Comparison of ENCODE assay signal across 8 mouse cellular contexts in genomic region chr8:86535791-86536662, GRCm38 (mm10). TPM values are rescaled to one million over a fixed set of nuclear protein-coding genes. Genes with fewer than 3 reads are reported as not detected.
A peak's percentile ranks its signal among the peaks of the same experiment; 100 is the strongest.
DNase-seq lines count a peak whose midpoint lies in the region; ATAC-seq and TF ChIP-seq lines count a peak whose summit lies in the region.

No protein-coding gene starts in this region.

- no peaks in the 10 kb centered on the region for H3K36me3 ChIP-seq in forebrain, embryonic 16.5 days (ENCODE audit: control insufficient read depth, insufficient read depth)
- no peaks in the 10 kb centered on the region for H3K36me3 ChIP-seq in liver, postnatal 0 days (replicated peaks; ENCODE audit: insufficient read depth, low read length)

- H3K9ac ChIP-seq in forebrain, embryonic 16.5 days (replicated peaks; ENCODE audit: low read depth, low read length) = peak overlapping the region; percentile 26; the same call in 1 of the 2 replicates
- H3K9ac ChIP-seq in liver, postnatal 0 days (replicated peaks) = no peak overlapping the region

- TF ChIP-seq CTCF in liver, postnatal 0 days (IDR thresholded peaks at IDR 0.05; ENCODE audit: low read depth) = peak; percentile 66
- peak; percentile 50 for TF ChIP-seq CTCF in olfactory bulb, adult 2 months (IDR thresholded peaks at IDR 0.05; ENCODE audit: insufficient read depth, low read depth, low read length)

- WGBS in forebrain, embryonic 16.5 days = 54% methylated on average over 11 of the region's 11 CpGs
- WGBS in liver, postnatal 0 days (ENCODE audit: insufficient replicate concordance) = 38% methylated on average over 11 of the region's 11 CpGs
- 49% methylated on average over 11 of the region's 11 CpGs for WGBS in olfactory bulb, adult 2 months

- H3K27me3 ChIP-seq in forebrain, embryonic 16.5 days (replicated peaks; ENCODE audit: control insufficient read depth, insufficient read depth, low read length) = no peaks in the 10 kb centered on the region
- no peaks in the 10 kb centered on the region for H3K27me3 ChIP-seq in liver, postnatal 0 days (ENCODE audit: insufficient read depth, low read length)

- H3K9me3 ChIP-seq in forebrain, embryonic 16.5 days (ENCODE audit: control insufficient read depth, low read length) = no peaks in the 10 kb centered on the region
- no peaks in the 10 kb centered on the region for H3K9me3 ChIP-seq in liver, postnatal 0 days (ENCODE audit: low read length)

- ATAC-seq in forebrain, embryonic 16.5 days = peak; percentile 71
- ATAC-seq in liver, postnatal 0 days = no peak

- TF ChIP-seq POLR2A in olfactory bulb, adult 2 months (IDR thresholded peaks at IDR 0.05; ENCODE audit: insufficient read depth, low read depth, low read length) = no peak

- intact Hi-C loops in heart, postnatal 14 days (cut with DNase I) = loop anchor here (2.0 to 10.0 kb wide), 3 partner anchors 46 to 931 kb away; partner anchors contain the start of genes Abcc12 and Neto2

- H3K4me3 ChIP-seq in forebrain, embryonic 16.5 days (replicated peaks; ENCODE audit: low read length) = no peak overlapping the region
- H3K4me3 ChIP-seq in liver, postnatal 0 days (ENCODE audit: low read depth, low read length) = no peak overlapping the region
- no peak overlapping the region for H3K4me3 ChIP-seq in olfactory bulb, adult 2 months (ENCODE audit: insufficient read depth, low read depth, low read length)

- peak overlapping the region; percentile 34; the same call in 1 of the 2 replicates for H3K4me2 ChIP-seq in forebrain, embryonic 16.5 days (ENCODE audit: low read length)
- no peak overlapping the region for H3K4me2 ChIP-seq in liver, postnatal 0 days (ENCODE audit: low read depth, low read length)

- no peak for TF ChIP-seq EP300 in liver, postnatal 0 days (IDR thresholded peaks at IDR 0.05; ENCODE audit: low read depth)

- no peak overlapping the region for H3K27ac ChIP-seq in forebrain, embryonic 16.5 days (ENCODE audit: low read length)
- no peak overlapping the region for H3K27ac ChIP-seq in liver, postnatal 0 days (ENCODE audit: low read depth)
- H3K27ac ChIP-seq in olfactory bulb, adult 2 months (ENCODE audit: insufficient read depth, low read depth, low read length) = no peak overlapping the region

- peaks cover 4% of the 10 kb centered on the region for H3K4me1 ChIP-seq in forebrain, embryonic 16.5 days (replicated peaks; ENCODE audit: control insufficient read depth, insufficient read depth, low read length)
- H3K4me1 ChIP-seq in liver, postnatal 0 days (ENCODE audit: insufficient read depth) = peaks cover 7% of the 10 kb centered on the region; the same call in 1 of the 2 replicates
- peaks cover 10% of the 10 kb centered on the region for H3K4me1 ChIP-seq in olfactory bulb, adult 2 months (ENCODE audit: control insufficient read depth, insufficient read depth, low read length)

- peak; percentile 74 for DNase-seq in ES-CJ7 (ENCODE audit: low read depth, low spot score)
- peak; percentile 88 for DNase-seq in cerebellum, adult 11-12 months
- DNase-seq in heart, postnatal 14 days = peak; percentile 63 to 84
- DNase-seq in kidney, postnatal 36 days = peak; percentile 76 to 80
- peak; percentile 45 for DNase-seq in liver, postnatal 0 days
- peak; percentile 2 for DNase-seq in thymus, postnatal 25 days

RNA-seq across cellular contexts. Expression of gene Abcc12, which starts 44.5 kb away (rescaled TPM):
- 0.20 and 0.31 TPM in 2 replicates for polyA plus RNA-seq in forebrain, embryonic 16.5 days (2015; fragmentation: Nextera tagmentation; extraction: Ambion mirVana)
- under 1 TPM in 1 of 2 experiments, not detected in 1; 0.10 TPM for total RNA-seq in heart, postnatal 14 days (2021)
- not detected in 2 replicates for polyA plus RNA-seq in liver, postnatal 0 days (2015; fragmentation: Nextera tagmentation; extraction: Ambion mirVana)
- polyA plus RNA-seq in olfactory bulb, adult 2 months (2012; ENCODE audit: insufficient read depth, insufficient read length, low replicate concordance, missing spikeins) = not detected in 2 replicates

Comparison
In these comparisons a context has a peak if more than half of its experiments do, and no peak if none do; other contexts are left out.
1. DNase-seq: peak in every context shown above with its lines; median percentile 88 in cerebellum, adult 11-12 months; 78 in kidney, postnatal 36 days; 74 in ES-CJ7; 74 in heart, postnatal 14 days; 45 in liver, postnatal 0 days; 2 in thymus, postnatal 25 days.